Mouse (Mus musculus): ENCODE measurements around the gene Hnrnpd. TPM values are rescaled to one million over a fixed set of nuclear protein-coding genes. Genes with fewer than 3 reads are reported as not detected.

Hnrnpd gene
- total RNA-seq, 2 experiments from 2014 or later: 177 to 420 TPM

DNA sequence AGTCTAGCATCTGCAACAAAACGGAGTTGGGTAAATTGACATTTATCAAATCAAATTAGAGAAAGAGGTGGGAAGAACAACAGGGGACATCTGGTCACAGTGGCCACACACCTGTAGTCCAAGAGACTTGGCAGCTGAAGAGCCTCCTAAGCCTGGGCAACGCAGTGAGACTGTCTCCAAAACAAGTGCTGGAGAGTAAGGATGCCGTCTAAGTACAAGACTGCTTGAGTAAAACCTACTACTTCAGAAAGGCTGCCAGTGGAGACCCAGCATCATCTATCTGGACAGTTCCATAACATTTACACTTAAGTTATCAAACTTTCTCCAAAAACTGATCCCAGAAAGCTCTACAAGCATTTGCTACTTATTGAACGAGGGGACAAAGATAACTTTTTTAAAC, 3.7 kb downstream of the Hnrnpd start:
- ATAC-seq (replicated peaks; ENCODE audit: low FRiP score, low TSS enrichment, poor library complexity, severe bottlenecking): no peak

DNA sequence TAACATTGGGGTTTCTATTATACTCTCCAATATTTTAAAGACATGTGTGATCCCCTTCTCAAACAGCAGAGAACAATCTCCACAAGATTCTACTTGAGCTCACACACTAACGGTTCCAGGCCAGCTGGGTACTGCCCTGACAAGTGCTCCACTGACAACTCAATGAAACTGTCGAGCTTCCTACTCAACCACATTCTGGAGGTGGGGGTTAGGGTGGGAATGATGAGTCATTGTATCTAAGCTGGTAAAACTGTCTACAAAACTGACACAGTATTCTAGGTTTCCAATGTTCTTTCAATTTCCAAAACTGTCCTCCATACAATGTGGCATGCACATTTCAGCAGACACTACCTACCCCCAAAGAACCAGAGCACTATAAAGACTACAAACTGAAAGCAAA, 4.8 kb downstream of the Hnrnpd start:
- 0 out of 2 replicates have a peak, but pooled peaks have one; percentile 7 for ATAC-seq (replicated peaks; ENCODE audit: low FRiP score, low TSS enrichment, poor library complexity, severe bottlenecking)

GRCm38 (mm10) chr5:99959960-99960359, 18.8 kb downstream of the Hnrnpd start:
- ATAC-seq (replicated peaks; ENCODE audit: low FRiP score, low TSS enrichment, poor library complexity, severe bottlenecking): 0 out of 2 replicates have a peak, but pooled peaks have one; percentile 16

GRCm38 (mm10) chr5:99959236-99959936, 19.4 kb downstream of the Hnrnpd start:
- ATAC-seq (replicated peaks; ENCODE audit: low FRiP score, low TSS enrichment, poor library complexity, severe bottlenecking): no peak

GRCm38 (mm10) chr5:99958666-99959065, 20.1 kb downstream of the Hnrnpd start:
- no peak for ATAC-seq (replicated peaks; ENCODE audit: low FRiP score, low TSS enrichment, poor library complexity, severe bottlenecking)

- no peak for ATAC-seq (replicated peaks; ENCODE audit: low FRiP score, low TSS enrichment, poor library complexity, severe bottlenecking)
Observed at GRCm38 (mm10) chr5:99953883-99954282, 24.9 kb downstream of the Hnrnpd start.

GRCm38 (mm10) chr5:99952513-99952912, 26.2 kb downstream of the Hnrnpd start:
- ATAC-seq (replicated peaks; ENCODE audit: low FRiP score, low TSS enrichment, poor library complexity, severe bottlenecking): peak; percentile 62

GRCm38 (mm10) chr5:99941776-99942502, 36.8 kb downstream of the Hnrnpd start:
- no peak for ATAC-seq (replicated peaks; ENCODE audit: low FRiP score, low TSS enrichment, poor library complexity, severe bottlenecking)

DNA sequence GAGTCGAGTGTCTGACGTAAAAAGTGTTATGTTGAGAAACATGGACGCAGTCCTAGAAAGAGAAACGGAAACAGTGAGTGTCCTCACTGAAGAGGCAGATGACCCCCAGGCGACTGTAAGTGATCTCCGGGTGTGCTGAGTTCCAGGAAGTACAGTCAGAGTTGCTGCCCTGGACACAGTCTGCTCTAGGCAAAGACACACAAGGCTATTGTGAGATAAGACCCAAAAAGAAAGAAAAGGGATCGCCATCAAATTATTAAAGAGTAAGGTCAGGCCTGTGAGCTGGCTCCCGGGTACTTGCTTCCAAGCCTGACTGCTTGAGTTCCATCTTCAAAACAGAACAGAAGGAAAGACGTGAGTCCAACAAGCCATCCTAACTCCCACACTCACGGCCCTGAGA, 37.5 kb downstream of the Hnrnpd start:
- no peak for ATAC-seq (replicated peaks; ENCODE audit: low FRiP score, low TSS enrichment, poor library complexity, severe bottlenecking)

- ATAC-seq (replicated peaks; ENCODE audit: low FRiP score, low TSS enrichment, poor library complexity, severe bottlenecking): no peak
Observed at GRCm38 (mm10) chr5:99939440-99939839, 39.3 kb downstream of the Hnrnpd start.

GRCm38 (mm10) chr5:99931910-99932309, 46.8 kb downstream of the Hnrnpd start:
- no peak for ATAC-seq (replicated peaks; ENCODE audit: low FRiP score, low TSS enrichment, poor library complexity, severe bottlenecking)

GRCm38 (mm10) chr5:99927951-99928350, 50.8 kb downstream of the Hnrnpd start:
- ATAC-seq (replicated peaks; ENCODE audit: low FRiP score, low TSS enrichment, poor library complexity, severe bottlenecking): peak; percentile 90

DNA sequence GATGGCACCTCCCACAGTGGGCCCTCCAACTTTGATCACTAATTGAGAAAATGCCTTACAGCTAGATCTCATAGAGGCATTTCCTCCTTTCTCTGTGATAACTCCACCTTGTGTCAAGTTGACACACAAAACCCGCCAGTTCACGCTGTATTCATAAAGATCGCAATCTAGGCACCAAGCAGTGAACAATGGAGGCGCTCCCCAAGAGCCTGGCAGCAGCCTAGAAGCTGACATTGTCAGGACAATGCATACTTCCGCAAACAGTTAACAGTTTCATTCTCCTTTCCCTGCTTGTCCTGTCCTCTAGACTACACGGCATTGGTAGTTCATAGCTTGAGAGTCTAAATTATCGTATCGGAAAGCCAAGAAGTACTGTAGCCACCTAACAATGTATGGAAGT, 56.7 kb downstream of the Hnrnpd start:
- no peak for ATAC-seq (replicated peaks; ENCODE audit: low FRiP score, low TSS enrichment, poor library complexity, severe bottlenecking)

- ATAC-seq (replicated peaks; ENCODE audit: low FRiP score, low TSS enrichment, poor library complexity, severe bottlenecking): no peak
Observed at GRCm38 (mm10) chr5:99915494-99915893, 63.2 kb downstream of the Hnrnpd start.

GRCm38 (mm10) chr5:99906181-99906956, 72.4 kb downstream of the Hnrnpd start, which contains the start of gene Vamp9:
TSS of gene Vamp9 (plus strand) at chr5:99906254.
- peak; percentile 99 for ATAC-seq (replicated peaks; ENCODE audit: low FRiP score, low TSS enrichment, poor library complexity, severe bottlenecking)

Other genes starting within 250 kb of the Hnrnpd start
- 0.46 and 2.5 TPM in 2 replicates for gene Rasgef1b, start 249.9 kb downstream of the Hnrnpd start, total RNA-seq (2014; fragmentation: Nextera tagmentation)
- 2.6 and 3.2 TPM in 2 replicates for gene Rasgef1b, start 249.9 kb downstream of the Hnrnpd start, total RNA-seq (2017)
- not detected in 2 replicates for gene Vamp9, start 72.7 kb downstream of the Hnrnpd start, total RNA-seq (2014; fragmentation: Nextera tagmentation)
- gene Vamp9, start 72.7 kb downstream of the Hnrnpd start, total RNA-seq (2017): not detected in 2 replicates
- gene 4930524J08Rik, start 123 bp upstream of the Hnrnpd start, total RNA-seq (2014; fragmentation: Nextera tagmentation): 2.8 TPM in 1 of 2 replicates, not detected in the other
- 6.2 TPM in 1 of 2 replicates, not detected in the other for gene 4930524J08Rik, start 123 bp upstream of the Hnrnpd start, total RNA-seq (2017)
- gene Hnrnpdl, start 60.7 kb upstream of the Hnrnpd start, total RNA-seq (2014; fragmentation: Nextera tagmentation): 265 and 360 TPM in 2 replicates
- gene Hnrnpdl, start 60.7 kb upstream of the Hnrnpd start, total RNA-seq (2017): 553 and 613 TPM in 2 replicates
- gene Enoph1, start 61.0 kb upstream of the Hnrnpd start, total RNA-seq (2014; fragmentation: Nextera tagmentation): 34.2 and 38.1 TPM in 2 replicates
- gene Enoph1, start 61.0 kb upstream of the Hnrnpd start, total RNA-seq (2017): 30.1 and 39.3 TPM in 2 replicates
- gene Tmem150c, start 180.9 kb upstream of the Hnrnpd start, total RNA-seq (2014; fragmentation: Nextera tagmentation): not detected in 2 replicates
- gene Tmem150c, start 180.9 kb upstream of the Hnrnpd start, total RNA-seq (2017): not detected in 2 replicates